Mouse (Mus musculus) myocyte (in vitro differentiated cells): Measurements from ENCODE around the gene Golga5. TPM values are rescaled to one million over a fixed set of nuclear protein-coding genes. Genes with fewer than 3 reads are reported as not detected.

Experiments
- H3K27me3 ChIP-seq: one replicate; pipeline ENCODE4 v1.6.1; 2011; ENCODE audit not compliant: control insufficient read depth, insufficient read depth, insufficient read length
- H3K36me3 ChIP-seq: one replicate; pipeline ENCODE4 v1.6.1; 2011; ENCODE audit not compliant: control insufficient read depth, insufficient read depth
- H3K4me2 ChIP-seq: one replicate; pipeline ENCODE4 v1.6.1; 2011; ENCODE audit warnings: low read depth, control low read depth
- H3K4me3 ChIP-seq: one replicate; pipeline ENCODE4 v1.5.1; 2011; ENCODE audit warnings: mild to moderate bottlenecking, control low read depth, moderate library complexity
- H3K79me2 ChIP-seq: one replicate; pipeline ENCODE4 v1.6.1; 2011; ENCODE audit not compliant: control insufficient read depth, insufficient read depth
- H3ac ChIP-seq: one replicate; pipeline ENCODE4 v1.6.1; 2011; ENCODE audit not compliant: control insufficient read depth, insufficient read length
- CEBPB ChIP-seq: IDR thresholded peaks from 2 replicates; pipeline ENCODE4 v1.6.1; 2011; ENCODE audit warnings: mild to moderate bottlenecking, moderate library complexity; ENCODE audit not compliant: poor library complexity, insufficient read depth, severe bottlenecking
- E2F4 ChIP-seq: IDR thresholded peaks from one replicate; pipeline ENCODE4 v1.6.1; 2011; ENCODE audit warnings: mild to moderate bottlenecking, control low read depth, moderate library complexity; ENCODE audit not compliant: insufficient read depth
- MAX ChIP-seq: IDR thresholded peaks from one replicate; pipeline ENCODE4 v1.6.1; 2011; ENCODE audit warnings: low read depth, mild to moderate bottlenecking, control low read depth
- MYOD1 ChIP-seq, 3 experiments: IDR thresholded peaks; one replicate each; pipeline ENCODE4 v1.6.1; 2011; ENCODE audit warnings: control low read depth in 2 of 3, low read depth in 2 of 3, mild to moderate bottlenecking in 2 of 3, moderate library complexity in 1 of 3; ENCODE audit not compliant: insufficient read length in 2 of 3, control insufficient read depth in 1 of 3
- MYOG ChIP-seq, 3 experiments: IDR thresholded peaks; one replicate each; pipeline ENCODE4 v1.6.1; 2011; ENCODE audit warnings: control low read depth in 2 of 3, low read depth in 2 of 3, mild to moderate bottlenecking in 2 of 3; ENCODE audit not compliant: insufficient read length in 2 of 3, control insufficient read depth in 1 of 3, insufficient read depth in 1 of 3
- POLR2A ChIP-seq: IDR thresholded peaks from one replicate; pipeline ENCODE4 v1.6.1; 2011; ENCODE audit warnings: low read depth, mild to moderate bottlenecking, control low read depth, moderate library complexity; ENCODE audit not compliant: insufficient read length
- POLR2AphosphoS2 ChIP-seq: IDR thresholded peaks from one replicate; pipeline ENCODE4 v1.6.1; 2011; ENCODE audit warnings: low read depth, control low read depth; ENCODE audit not compliant: insufficient read length
- REST ChIP-seq: IDR thresholded peaks from one replicate; pipeline ENCODE4 v1.6.1; 2011; ENCODE audit warnings: mild to moderate bottlenecking, control low read depth, moderate library complexity; ENCODE audit not compliant: insufficient read depth, insufficient read length
- SRF ChIP-seq: IDR thresholded peaks from one replicate; pipeline ENCODE4 v1.6.1; 2011; ENCODE audit warnings: low read depth; ENCODE audit not compliant: control insufficient read depth, insufficient read length
- TCF12 ChIP-seq: IDR thresholded peaks from one replicate; pipeline ENCODE4 v1.6.1; 2011; ENCODE audit warnings: mild to moderate bottlenecking, control low read depth; ENCODE audit not compliant: poor library complexity, insufficient read depth, severe bottlenecking
- TCF3 ChIP-seq: IDR thresholded peaks from one replicate; pipeline ENCODE4 v1.6.1; 2011; ENCODE audit warnings: low read depth, control low read depth; ENCODE audit not compliant: insufficient read length
- USF1 ChIP-seq: IDR thresholded peaks from one replicate; pipeline ENCODE4 v1.6.1; 2011; ENCODE audit warnings: low read depth, mild to moderate bottlenecking, control low read depth, moderate library complexity
- polyA plus RNA-seq: library from polyadenylated mRNA; unstranded; fragments of >200 nt; fragmentation: generic; extraction: Trizol; gene quantifications from one replicate; pipeline ENCODE4 v1.2.1, GENCODE M21; 2012; ENCODE audit warnings: missing spikeins

Gene Golga5
- polyA plus RNA-seq, 1 experiment: 13.2 TPM

- H3K36me3 ChIP-seq: peaks cover 3% of the 10 kb centered on the region
- H3K4me3 ChIP-seq: no peak overlapping the region
- H3K4me2 ChIP-seq: peak overlapping the region; percentile 53
- no peak overlapping the region for H3ac ChIP-seq
- H3K79me2 ChIP-seq: peaks cover 5% of the 10 kb centered on the region
- no peaks in the 10 kb centered on the region for H3K27me3 ChIP-seq
- TF ChIP-seq POLR2AphosphoS2: no peak
- no peak for TF ChIP-seq TCF12
- TF ChIP-seq CEBPB: no peak
- no peak for TF ChIP-seq REST
- TF ChIP-seq TCF3: no peak
- TF ChIP-seq E2F4: no peak
- TF ChIP-seq USF1: no peak
- TF ChIP-seq MYOD1 (IDR thresholded peaks at IDR 0.05; ENCODE audit: control insufficient read depth in 1 of 3, insufficient read length in 2 of 3, low read depth in 2 of 3): no peak
- no peak for TF ChIP-seq SRF
- TF ChIP-seq POLR2A: no peak
- TF ChIP-seq MYOG (IDR thresholded peaks at IDR 0.05; ENCODE audit: control insufficient read depth in 1 of 3, insufficient read depth in 1 of 3, insufficient read length in 2 of 3, low read depth in 2 of 3): no peak
Measured at GRCm38 (mm10) chr12:102422623-102423320, 46.2 kb upstream of the Golga5 start.

- Histone ChIP-seq H3ac (no peak overlapping the region), H3K79me2 (no peaks in the 10 kb centered on the region), H3K4me3 (no peak overlapping the region), H3K27me3 (no peaks in the 10 kb centered on the region), H3K36me3 (peaks cover 3% of the 10 kb centered on the region), H3K4me2 (no peak overlapping the region)
- TF ChIP-seq TCF12: no peak
- no peak for TF ChIP-seq USF1
- no peak for TF ChIP-seq POLR2AphosphoS2
Measured at GRCm38 (mm10) chr12:102423625-102424024, 45.3 kb upstream of the Golga5 start.

- no peaks in the 10 kb centered on the region for H3K79me2 ChIP-seq
Measured at GRCm38 (mm10) chr12:102424456-102424855, 44.5 kb upstream of the Golga5 start.

GRCm38 (mm10) chr12:102425048-102425578 is 43.8 kb upstream of the Golga5 start:
- Histone ChIP-seq H3K4me3 (no peak overlapping the region), H3K36me3 (peaks cover 3% of the 10 kb centered on the region), H3K4me2 (no peak overlapping the region), H3K79me2 (no peaks in the 10 kb centered on the region), H3ac (no peak overlapping the region), H3K27me3 (no peaks in the 10 kb centered on the region)
- TF ChIP-seq E2F4 (no peak), POLR2AphosphoS2 (no peak), MYOD1 (IDR thresholded peaks at IDR 0.05; ENCODE audit: control insufficient read depth in 1 of 3, insufficient read length in 2 of 3, low read depth in 2 of 3) (no peak), SRF (no peak), CEBPB (no peak), POLR2A (no peak), REST (no peak), TCF3 (no peak), TCF12 (no peak), MAX (no peak), MYOG (IDR thresholded peaks at IDR 0.05; ENCODE audit: control insufficient read depth in 1 of 3, insufficient read depth in 1 of 3, insufficient read length in 2 of 3, low read depth in 2 of 3) (no peak), USF1 (no peak)

More at GRCm38 (mm10) chr12:102424456-102424855, 44.5 kb upstream of the Golga5 start:
- no peak for TF ChIP-seq SRF
- Histone ChIP-seq H3K4me3 (no peak overlapping the region), H3ac (no peak overlapping the region), H3K4me2 (no peak overlapping the region), H3K27me3 (no peaks in the 10 kb centered on the region), H3K36me3 (peaks cover 3% of the 10 kb centered on the region)

- no peak for TF ChIP-seq MYOG (IDR thresholded peaks at IDR 0.05; ENCODE audit: control insufficient read depth in 1 of 3, insufficient read depth in 1 of 3, insufficient read length in 2 of 3, low read depth in 2 of 3)
- no peak for TF ChIP-seq E2F4
- TF ChIP-seq POLR2AphosphoS2: no peak
- TF ChIP-seq TCF12: no peak
- no peak for TF ChIP-seq USF1
- TF ChIP-seq SRF: no peak
- no peak for TF ChIP-seq POLR2A
- TF ChIP-seq TCF3: no peak
- TF ChIP-seq CEBPB: no peak
- peaks cover 3% of the 10 kb centered on the region for H3K36me3 ChIP-seq
- no peak overlapping the region for H3K4me3 ChIP-seq
- no peaks in the 10 kb centered on the region for H3K27me3 ChIP-seq
- H3K4me2 ChIP-seq: peak overlapping the region; percentile 8
- peaks cover 6% of the 10 kb centered on the region for H3K79me2 ChIP-seq
- H3ac ChIP-seq: no peak overlapping the region
Measured at GRCm38 (mm10) chr12:102426285-102426684, 42.6 kb upstream of the Golga5 start.
